Mouse (Mus musculus) intestine, embryonic 16.5 days (tissue): ENCODE measurements around the gene Myocd. TPM values are rescaled to one million over a fixed set of nuclear protein-coding genes. Genes with fewer than 3 reads are reported as not detected.

Source experiments
- ATAC-seq: fragments of 200-750 bp; cut with Nextera tagmentation; 2 replicates; pipeline ENCODE4 v1.8.0; 2017; ENCODE audit warnings: moderate TSS enrichment, moderate library complexity
- H3K27ac ChIP-seq: fragments of 300-500 bp; sonication (generic); 2 replicates; pipeline ENCODE4 v1.5.1; 2014; ENCODE audit warnings: mild to moderate bottlenecking, low read length
- H3K27me3 ChIP-seq: fragments of 300-500 bp; sonication (generic); replicated peaks from 2 replicates; pipeline ENCODE4 v1.6.1; 2014; ENCODE audit warnings: low read length, control low read depth, mixed read lengths; ENCODE audit not compliant: control insufficient read depth, insufficient read depth
- H3K36me3 ChIP-seq: fragments of 300-500 bp; sonication (generic); 2 replicates; pipeline ENCODE4 v1.6.1; 2014; ENCODE audit warnings: low read length, control low read depth; ENCODE audit not compliant: control insufficient read depth, insufficient read depth
- H3K4me1 ChIP-seq: fragments of 300-500 bp; sonication (generic); 2 replicates; pipeline ENCODE4 v1.6.1; 2014; ENCODE audit warnings: low read length, control low read depth, mixed read lengths; ENCODE audit not compliant: control insufficient read depth, insufficient read depth
- H3K4me2 ChIP-seq: fragments of 300-500 bp; sonication (generic); 2 replicates; pipeline ENCODE4 v1.6.1; 2014; ENCODE audit warnings: low read depth, low read length, control low read depth
- H3K4me3 ChIP-seq: fragments of 300-500 bp; sonication (generic); 2 replicates; pipeline ENCODE4 v1.5.1; 2014; ENCODE audit warnings: mild to moderate bottlenecking, low read length
- H3K9ac ChIP-seq: fragments of 300-500 bp; sonication (generic); 2 replicates; pipeline ENCODE4 v1.6.1; 2014; ENCODE audit warnings: low read depth, low read length
- H3K9me3 ChIP-seq: fragments of 300-500 bp; sonication (generic); 2 replicates; pipeline ENCODE4 v1.6.1; 2016; ENCODE audit warnings: low read length, control low read depth; ENCODE audit not compliant: control insufficient read depth
- WGBS: fragments of 180-500 bp; shearing (Covaris S2); extraction: QIAGEN DNeasy Blood & Tissue Kit; methylation state at CpG from one replicate; pipeline ENCODE4 v1.1.7; 2014; 5-methylcytosine and 5-hydroxymethylcytosine counted together
- polyA plus RNA-seq: library from polyadenylated mRNA; unstranded; fragments of >200 nt; fragmentation: Nextera tagmentation; extraction: Ambion mirVana; gene quantifications from 2 replicates; pipeline ENCODE4 v1.2.1, GENCODE M21; 2015

Gene Myocd
- polyA plus RNA-seq = 20.0 and 23.9 TPM in 2 replicates

GRCm38 (mm10) chr11:65269851-65270473 lies at the start of gene Myocd:
Gene Myocd (minus strand): TSS chr11:65269989.
- WGBS = under 1% methylated on average over 37 of the region's 37 CpGs
- peak within 1 kb of the TSS; percentile 50 for H3K4me3 ChIP-seq
- peak within 1 kb of the TSS; percentile 72 for H3K4me2 ChIP-seq
- H3K36me3 ChIP-seq = no peaks in the 10 kb centered on the region
- ATAC-seq = peak; percentile 89
- H3K27me3 ChIP-seq = peaks cover 10% of the 10 kb centered on the region; the same call in 1 of the 2 replicates
- peak within 1 kb of the TSS; percentile 68 for H3K27ac ChIP-seq
- peaks cover 15% of the 10 kb centered on the region for H3K4me1 ChIP-seq
- H3K9ac ChIP-seq = peak within 1 kb of the TSS; percentile 66
- H3K9me3 ChIP-seq = no peaks in the 10 kb centered on the region

GRCm38 (mm10) chr11:65303824-65304223 lies 34.0 kb upstream of the Myocd start:
- no peak for ATAC-seq
- no peaks in the 10 kb centered on the region for H3K9me3 ChIP-seq
- H3K4me3 ChIP-seq = no peak overlapping the region
- H3K4me2 ChIP-seq = no peak overlapping the region
- H3K4me1 ChIP-seq = no peaks in the 10 kb centered on the region
- WGBS = 45% methylated on average over 3 of the region's 3 CpGs
- no peaks in the 10 kb centered on the region for H3K27me3 ChIP-seq
- no peak overlapping the region for H3K9ac ChIP-seq
- no peaks in the 10 kb centered on the region for H3K36me3 ChIP-seq
- H3K27ac ChIP-seq = no peak overlapping the region

GRCm38 (mm10) chr11:65294128-65294833 lies 24.5 kb upstream of the Myocd start:
- WGBS = 83% methylated on average over 10 of the region's 10 CpGs
- no peak for ATAC-seq

GRCm38 (mm10) chr11:65292994-65293393 lies 23.2 kb upstream of the Myocd start:
- H3K27me3 ChIP-seq = no peaks in the 10 kb centered on the region

More at GRCm38 (mm10) chr11:65294128-65294833, 24.5 kb upstream of the Myocd start:
- no peaks in the 10 kb centered on the region for H3K27me3 ChIP-seq
- no peak overlapping the region for H3K4me3 ChIP-seq
- H3K9ac ChIP-seq = no peak overlapping the region
- H3K27ac ChIP-seq = no peak overlapping the region
- H3K9me3 ChIP-seq = no peaks in the 10 kb centered on the region
- no peaks in the 10 kb centered on the region for H3K4me1 ChIP-seq
- H3K4me2 ChIP-seq = no peak overlapping the region
- no peaks in the 10 kb centered on the region for H3K36me3 ChIP-seq

GRCm38 (mm10) chr11:65287706-65288105 lies 17.9 kb upstream of the Myocd start:
- no peak for ATAC-seq
- H3K4me2 ChIP-seq = no peak overlapping the region
- no peaks in the 10 kb centered on the region for H3K4me1 ChIP-seq
- no peak overlapping the region for H3K9ac ChIP-seq
- H3K27me3 ChIP-seq = no peaks in the 10 kb centered on the region
- WGBS = 86% methylated on average over 8 of the region's 8 CpGs
- no peaks in the 10 kb centered on the region for H3K9me3 ChIP-seq
- H3K27ac ChIP-seq = no peak overlapping the region
- H3K36me3 ChIP-seq = no peaks in the 10 kb centered on the region
- no peak overlapping the region for H3K4me3 ChIP-seq

More at GRCm38 (mm10) chr11:65292994-65293393, 23.2 kb upstream of the Myocd start:
- ATAC-seq = no peak
- H3K36me3 ChIP-seq = no peaks in the 10 kb centered on the region
- H3K9me3 ChIP-seq = no peaks in the 10 kb centered on the region
- H3K4me3 ChIP-seq = no peak overlapping the region
- no peak overlapping the region for H3K4me2 ChIP-seq
- H3K27ac ChIP-seq = no peak overlapping the region
- H3K4me1 ChIP-seq = no peaks in the 10 kb centered on the region
- H3K9ac ChIP-seq = no peak overlapping the region

- 64% methylated on average over 2 of the region's 2 CpGs for WGBS
- no peak for ATAC-seq
- H3K4me1 ChIP-seq = no peaks in the 10 kb centered on the region
Measured at GRCm38 (mm10) chr11:65286211-65286610, 16.4 kb upstream of the Myocd start.

GRCm38 (mm10) chr11:65275441-65275840 lies 5.7 kb upstream of the Myocd start:
- no peak for ATAC-seq
- Histone ChIP-seq H3K4me3 (no peak overlapping the region), H3K36me3 (no peaks in the 10 kb centered on the region), H3K4me2 (no peak overlapping the region), H3K9me3 (no peaks in the 10 kb centered on the region), H3K4me1 (peaks cover 10% of the 10 kb centered on the region), H3K9ac (no peak overlapping the region), H3K27me3 (0 out of 2 replicates have a peak, but pooled peaks cover under 1% of the 10 kb centered on the region), H3K27ac (no peak overlapping the region)
- 71% methylated on average over 6 of the region's 6 CpGs for WGBS

More at GRCm38 (mm10) chr11:65286211-65286610, 16.4 kb upstream of the Myocd start:
- H3K4me3 ChIP-seq = no peak overlapping the region
- H3K9ac ChIP-seq = no peak overlapping the region
- no peaks in the 10 kb centered on the region for H3K9me3 ChIP-seq
- H3K36me3 ChIP-seq = no peaks in the 10 kb centered on the region
- H3K27ac ChIP-seq = no peak overlapping the region
- H3K4me2 ChIP-seq = no peak overlapping the region
- no peaks in the 10 kb centered on the region for H3K27me3 ChIP-seq

GRCm38 (mm10) chr11:65271000-65271399 lies 1.2 kb upstream of the Myocd start:
- H3K4me2 ChIP-seq = 0 out of 2 replicates have a peak overlapping the region, but pooled peaks have one; percentile 72
- peaks cover 10% of the 10 kb centered on the region; the same call in 1 of the 2 replicates for H3K27me3 ChIP-seq
- ATAC-seq = no peak
- H3K4me3 ChIP-seq = no peak overlapping the region
- no peaks in the 10 kb centered on the region for H3K36me3 ChIP-seq
- H3K27ac ChIP-seq = no peak overlapping the region
- H3K4me1 ChIP-seq = peaks cover 15% of the 10 kb centered on the region
- WGBS = 23% methylated on average over 4 of the region's 4 CpGs
- no peaks in the 10 kb centered on the region for H3K9me3 ChIP-seq
- no peak overlapping the region for H3K9ac ChIP-seq

GRCm38 (mm10) chr11:65268310-65268709 lies 1.5 kb downstream of the Myocd start:
- Histone ChIP-seq H3K4me2 (peak overlapping the region; percentile 2; the same call in 1 of the 2 replicates), H3K9me3 (no peaks in the 10 kb centered on the region), H3K27ac (no peak overlapping the region), H3K4me3 (peak overlapping the region; percentile 50), H3K36me3 (no peaks in the 10 kb centered on the region), H3K4me1 (peaks cover 15% of the 10 kb centered on the region), H3K27me3 (peaks cover 10% of the 10 kb centered on the region; the same call in 1 of the 2 replicates), H3K9ac (peak overlapping the region; percentile 39; the same call in 1 of the 2 replicates)
- ATAC-seq = no peak
- 44% methylated on average over 4 of the region's 4 CpGs for WGBS
